Mouse (Mus musculus): ENCODE data around the gene Gm10229. TPM values are rescaled to one million over a fixed set of nuclear protein-coding genes. Genes with fewer than 3 reads are reported as not detected.

The Gm10229 gene
- polyA plus RNA-seq (2012; rRNA removed; ENCODE audit: low replicate concordance), result not detected in 2 replicates

GRCm38 (mm10) chr16:89014984-89015383, at the start of gene Gm10229:
TSS of gene Gm10229 (plus strand) at chr16:89015284.

GRCm38 (mm10) chr16:89010659-89011058, 4.4 kb upstream of the Gm10229 start, which contains the start of gene Krtap22-2:
TSS of gene Krtap22-2 (minus strand) at chr16:89010759.

GRCm38 (mm10) chr16:89031399-89031798, 16.3 kb downstream of the Gm10229 start, which contains the start of gene Krtap6-1:
TSS of gene Krtap6-1 (plus strand) at chr16:89031699.

GRCm38 (mm10) chr16:89041372-89041771, 26.3 kb downstream of the Gm10229 start, which contains the start of gene Gm10228:
TSS of gene Gm10228 (minus strand) at chr16:89041472.

GRCm38 (mm10) chr16:89047783-89048182, 32.7 kb downstream of the Gm10229 start, which contains the start of gene Krtap6-5:
TSS of gene Krtap6-5 (minus strand) at chr16:89047883.

GRCm38 (mm10) chr16:89063902-89064301, 48.8 kb downstream of the Gm10229 start, which contains the start of gene 1110025L11Rik:
TSS of gene 1110025L11Rik (minus strand) at chr16:89064002.

Other genes with a start within 250 kb of the Gm10229 start
- gene 2310057N15Rik, start 241.1 kb upstream of the Gm10229 start, polyA plus RNA-seq (2012; rRNA removed; ENCODE audit: low replicate concordance), result not detected in 2 replicates
- gene Gm5965, start 237.4 kb upstream of the Gm10229 start, polyA plus RNA-seq (2012; rRNA removed; ENCODE audit: low replicate concordance), result not detected in 2 replicates
- gene Gm20741, start 203.1 kb upstream of the Gm10229 start, polyA plus RNA-seq (2012; rRNA removed; ENCODE audit: low replicate concordance), result not detected in 2 replicates
- not detected in 2 replicates for gene Krtap15, start 195.1 kb upstream of the Gm10229 start, polyA plus RNA-seq (2012; rRNA removed; ENCODE audit: low replicate concordance)
- gene Krtap14, start 189.1 kb upstream of the Gm10229 start, polyA plus RNA-seq (2012; rRNA removed; ENCODE audit: low replicate concordance), result not detected in 2 replicates
- gene Krtap19-1, start 145.9 kb upstream of the Gm10229 start, polyA plus RNA-seq (2012; rRNA removed; ENCODE audit: low replicate concordance), result not detected in 2 replicates
- not detected in 2 replicates for gene Krtap19-2, start 141.0 kb upstream of the Gm10229 start, polyA plus RNA-seq (2012; rRNA removed; ENCODE audit: low replicate concordance)
- gene Krtap19-3, start 137.2 kb upstream of the Gm10229 start, polyA plus RNA-seq (2012; rRNA removed; ENCODE audit: low replicate concordance), result not detected in 2 replicates
- not detected in 2 replicates for gene Krtap19-4, start 130.2 kb upstream of the Gm10229 start, polyA plus RNA-seq (2012; rRNA removed; ENCODE audit: low replicate concordance)
- gene Krtap19-5, start 118.8 kb upstream of the Gm10229 start, polyA plus RNA-seq (2012; rRNA removed; ENCODE audit: low replicate concordance), result not detected in 2 replicates
- gene Krtap19-9b, start 83.0 kb upstream of the Gm10229 start, polyA plus RNA-seq (2012; rRNA removed; ENCODE audit: low replicate concordance), result not detected in 2 replicates
- gene Krtap16-3, start 52.4 kb upstream of the Gm10229 start, polyA plus RNA-seq (2012; rRNA removed; ENCODE audit: low replicate concordance), result not detected in 2 replicates
- not detected in 2 replicates for gene Krtap22-2, start 4.5 kb upstream of the Gm10229 start, polyA plus RNA-seq (2012; rRNA removed; ENCODE audit: low replicate concordance)
- gene Krtap6-1, start 16.4 kb downstream of the Gm10229 start, polyA plus RNA-seq (2012; rRNA removed; ENCODE audit: low replicate concordance), result not detected in 2 replicates
- not detected in 2 replicates for gene Gm10228, start 26.2 kb downstream of the Gm10229 start, polyA plus RNA-seq (2012; rRNA removed; ENCODE audit: low replicate concordance)
- gene Krtap6-5, start 32.6 kb downstream of the Gm10229 start, polyA plus RNA-seq (2012; rRNA removed; ENCODE audit: low replicate concordance), result not detected in 2 replicates
- not detected in 2 replicates for gene 1110025L11Rik, start 48.7 kb downstream of the Gm10229 start, polyA plus RNA-seq (2012; rRNA removed; ENCODE audit: low replicate concordance)
- gene Krtap6-3, start 68.7 kb downstream of the Gm10229 start, polyA plus RNA-seq (2012; rRNA removed; ENCODE audit: low replicate concordance), result not detected in 2 replicates
- gene Gm6358, start 125.6 kb downstream of the Gm10229 start, polyA plus RNA-seq (2012; rRNA removed; ENCODE audit: low replicate concordance), result not detected in 2 replicates
- gene Gm10061, start 135.8 kb downstream of the Gm10229 start, polyA plus RNA-seq (2012; rRNA removed; ENCODE audit: low replicate concordance), result not detected in 2 replicates
- not detected in 2 replicates for gene Gm9789, start 142.7 kb downstream of the Gm10229 start, polyA plus RNA-seq (2012; rRNA removed; ENCODE audit: low replicate concordance)
- not detected in 2 replicates for gene Gm7735, start 154.2 kb downstream of the Gm10229 start, polyA plus RNA-seq (2012; rRNA removed; ENCODE audit: low replicate concordance)
- not detected in 2 replicates for gene 1110057P08Rik, start 159.5 kb downstream of the Gm10229 start, polyA plus RNA-seq (2012; rRNA removed; ENCODE audit: low replicate concordance)
- not detected in 2 replicates for gene Krtap20-2, start 190.6 kb downstream of the Gm10229 start, polyA plus RNA-seq (2012; rRNA removed; ENCODE audit: low replicate concordance)